Mouse (Mus musculus): ENCODE data around the gene Acvr1b. TPM values are rescaled to one million over a fixed set of nuclear protein-coding genes. Genes with fewer than 3 reads are reported as not detected.

Acvr1b gene
- 10 to 100 TPM; 12.1 to 14.7 (median 13.9) TPM for total RNA-seq (2022)

GRCm38 (mm10) chr15:101173421-101174211 lies at the start of gene Acvr1b:
Acvr1b (plus strand) TSS chr15:101174067.
- peak; percentile 87 for DNase-seq (ENCODE audit: low spot score)

- DNase-seq (ENCODE audit: low spot score), result no peak
Measured at GRCm38 (mm10) chr15:101125561-101125960, 48.3 kb upstream of the Acvr1b start.

DNA sequence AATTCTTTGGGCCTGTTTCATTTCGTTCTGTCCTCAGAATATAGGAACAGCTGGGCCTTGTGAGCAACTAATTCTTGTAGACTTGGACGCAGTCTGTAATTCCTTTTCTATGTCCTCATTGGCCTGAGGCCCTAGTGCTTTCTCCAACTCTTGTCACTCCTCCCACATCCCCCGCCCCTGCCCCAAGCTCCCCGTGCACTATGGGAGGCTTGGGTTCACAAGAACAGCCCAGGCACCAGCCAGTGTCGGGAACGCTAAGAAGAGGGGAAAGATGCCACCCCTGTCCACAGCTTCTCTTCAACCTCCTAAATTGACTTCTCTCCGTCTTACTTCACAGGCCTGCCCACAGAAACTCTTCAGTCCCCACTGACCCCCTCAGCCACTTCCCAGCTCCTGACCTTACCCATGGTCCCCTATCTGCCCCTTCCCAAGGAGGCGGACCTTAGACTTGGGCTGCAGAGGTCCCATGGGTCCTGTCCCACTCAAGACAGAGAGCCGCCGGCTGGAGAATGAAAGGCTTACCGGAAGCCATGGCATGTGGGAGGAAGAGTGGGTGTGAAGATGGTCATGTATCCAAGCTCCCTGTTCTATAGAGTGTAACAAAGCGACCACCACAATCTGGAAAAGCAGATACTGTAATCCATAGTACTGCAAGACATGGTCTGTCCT lies 46.9 kb upstream of the Acvr1b start:
- DNase-seq (ENCODE audit: low spot score), result no peak

DNA sequence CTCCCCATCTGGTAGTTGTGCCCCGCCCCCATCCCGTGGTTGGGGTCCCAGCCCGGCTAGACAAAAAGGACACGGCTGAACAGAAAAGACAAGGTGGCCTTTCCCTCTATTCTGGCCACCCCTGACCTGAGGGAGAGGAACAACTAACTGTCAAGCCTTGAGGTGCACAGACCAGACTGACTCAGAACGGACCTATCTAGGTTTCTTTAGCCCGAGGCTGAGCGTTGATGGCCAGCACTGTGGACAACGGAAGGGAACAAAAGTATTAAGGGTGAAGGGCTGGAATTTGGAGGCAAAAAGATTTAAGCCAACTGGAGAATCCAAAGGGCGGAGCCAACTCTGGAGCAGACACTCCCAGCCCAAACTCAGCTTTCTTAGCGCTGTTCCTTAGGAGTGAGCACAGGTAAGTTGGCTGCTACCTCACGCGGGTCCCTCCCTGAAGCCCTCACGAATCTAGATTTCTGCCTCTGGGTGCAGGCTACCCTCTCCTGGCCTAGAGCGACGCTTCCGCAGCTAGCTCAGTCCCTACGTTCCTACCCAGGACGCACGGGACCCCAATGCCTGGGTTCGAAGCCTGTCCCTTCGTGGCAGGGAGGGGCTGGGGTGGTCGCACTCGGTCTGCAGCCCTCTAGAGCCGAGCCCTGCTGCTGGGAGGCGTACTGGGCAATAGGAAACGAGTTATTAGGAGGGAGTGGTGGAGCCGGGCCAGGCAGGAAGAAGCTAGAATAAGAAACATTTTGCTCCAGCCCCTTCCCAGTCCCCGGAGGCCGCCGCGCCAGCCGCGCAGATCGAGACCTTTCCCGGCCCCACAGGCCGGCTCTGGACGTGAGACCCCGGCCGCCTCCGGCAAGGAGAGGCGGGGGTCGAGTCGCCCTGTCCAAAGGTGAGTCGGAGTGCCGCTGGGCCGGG lies 45.4 kb upstream of the Acvr1b start, which contains the start of gene Acvrl1:
Gene Acvrl1 (plus strand): TSS at position 342 of the 909 bp plus-strand sequence.
- peak; percentile 79 for DNase-seq (ENCODE audit: low spot score)

- DNase-seq (ENCODE audit: low spot score), result no peak
Measured at GRCm38 (mm10) chr15:101129412-101129811, 44.5 kb upstream of the Acvr1b start.

DNA sequence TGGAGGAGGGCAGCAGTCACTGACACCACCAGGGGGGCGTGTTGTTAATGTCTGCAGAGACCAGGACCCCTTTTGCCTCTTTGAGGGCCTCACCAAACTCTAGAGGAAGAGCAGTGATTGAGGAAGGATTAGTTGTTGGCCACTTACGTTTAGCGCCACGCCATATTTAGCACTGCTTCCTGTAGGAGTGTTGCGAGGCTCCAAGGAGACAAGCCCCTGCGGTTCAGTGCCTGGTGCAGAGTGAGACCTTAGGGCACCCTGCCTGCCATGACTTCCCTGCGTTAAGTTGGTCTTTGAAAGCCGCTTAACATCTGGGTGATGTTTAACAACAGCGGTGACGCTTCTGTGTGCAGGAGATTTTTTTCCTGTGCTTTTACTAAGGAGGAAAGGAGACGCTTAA lies 42.4 kb upstream of the Acvr1b start:
- no peak for DNase-seq (ENCODE audit: low spot score)

- no peak for DNase-seq (ENCODE audit: low spot score)
Measured at GRCm38 (mm10) chr15:101132041-101132440, 41.8 kb upstream of the Acvr1b start.

GRCm38 (mm10) chr15:101132761-101133160 lies 41.1 kb upstream of the Acvr1b start:
- no peak for DNase-seq (ENCODE audit: low spot score)

- DNase-seq (ENCODE audit: low spot score), result no peak
Measured at GRCm38 (mm10) chr15:101133993-101134704, 39.7 kb upstream of the Acvr1b start.

- DNase-seq (ENCODE audit: low spot score), result no peak
Measured at GRCm38 (mm10) chr15:101135405-101135804, 38.5 kb upstream of the Acvr1b start.

DNA sequence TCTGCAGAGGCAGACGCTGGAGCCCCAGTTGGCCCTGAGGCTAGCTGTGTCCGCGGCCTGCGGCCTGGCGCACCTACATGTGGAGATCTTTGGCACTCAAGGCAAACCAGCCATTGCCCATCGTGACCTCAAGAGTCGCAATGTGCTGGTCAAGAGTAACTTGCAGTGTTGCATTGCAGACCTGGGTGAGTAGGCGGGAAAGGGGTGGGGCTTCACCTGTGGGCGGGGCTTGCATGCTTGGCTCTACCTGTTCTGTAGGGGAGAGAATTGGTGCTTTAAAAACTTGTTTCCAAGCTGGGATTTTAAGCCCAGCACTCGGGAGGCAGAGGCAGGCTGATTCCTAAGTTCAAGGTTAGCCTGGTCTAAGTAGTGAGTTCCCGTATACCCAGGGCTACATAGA lies 36.4 kb upstream of the Acvr1b start:
- DNase-seq (ENCODE audit: low spot score), result no peak

DNA sequence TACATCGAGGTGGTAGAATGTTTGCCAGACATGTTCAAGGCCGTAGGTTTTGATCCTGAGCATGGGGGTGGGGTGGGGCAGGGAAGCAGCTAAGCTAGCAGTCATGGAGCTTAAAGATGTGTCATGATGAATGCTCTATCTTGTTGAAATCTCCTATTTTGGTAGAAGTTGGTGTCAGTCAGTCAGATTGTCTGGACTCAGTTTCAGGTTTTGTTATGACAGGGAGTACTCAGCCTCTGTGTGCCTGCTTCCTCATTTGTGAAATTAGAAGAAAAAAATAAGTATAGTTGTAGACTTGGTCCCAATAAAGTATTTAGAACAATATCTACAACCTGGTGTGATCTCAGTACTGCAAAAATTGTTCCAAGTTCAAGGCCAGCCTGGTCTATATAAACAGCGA lies 35.2 kb upstream of the Acvr1b start:
- no peak for DNase-seq (ENCODE audit: low spot score)

- DNase-seq (ENCODE audit: low spot score), result no peak
Measured at GRCm38 (mm10) chr15:101139885-101140284, 34.0 kb upstream of the Acvr1b start.

- no peak for DNase-seq (ENCODE audit: low spot score)
Measured at GRCm38 (mm10) chr15:101140587-101140986, 33.3 kb upstream of the Acvr1b start.

- no peak for DNase-seq (ENCODE audit: low spot score)
Measured at GRCm38 (mm10) chr15:101141061-101141541, 32.8 kb upstream of the Acvr1b start.

DNA sequence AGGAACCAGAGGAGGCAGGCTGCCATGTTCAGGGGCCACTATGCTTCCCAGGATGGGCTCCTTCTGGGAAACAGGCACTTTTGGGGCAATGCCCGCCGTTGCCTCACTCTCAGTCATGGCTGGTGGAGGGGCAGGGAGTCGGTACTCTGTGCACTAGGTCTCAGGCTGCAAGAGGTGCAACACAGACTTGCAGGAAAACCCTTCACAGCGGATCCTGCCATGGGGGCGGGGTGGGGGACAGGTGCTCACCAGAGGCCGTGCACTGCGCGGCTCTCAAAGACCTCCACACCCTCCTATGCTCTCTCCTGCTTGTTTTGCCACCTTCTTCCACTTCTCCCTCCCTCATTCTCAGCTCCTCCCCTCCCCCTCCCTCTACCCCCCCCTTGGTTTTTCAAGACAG lies 31.2 kb upstream of the Acvr1b start:
- DNase-seq (ENCODE audit: low spot score), result no peak

DNA sequence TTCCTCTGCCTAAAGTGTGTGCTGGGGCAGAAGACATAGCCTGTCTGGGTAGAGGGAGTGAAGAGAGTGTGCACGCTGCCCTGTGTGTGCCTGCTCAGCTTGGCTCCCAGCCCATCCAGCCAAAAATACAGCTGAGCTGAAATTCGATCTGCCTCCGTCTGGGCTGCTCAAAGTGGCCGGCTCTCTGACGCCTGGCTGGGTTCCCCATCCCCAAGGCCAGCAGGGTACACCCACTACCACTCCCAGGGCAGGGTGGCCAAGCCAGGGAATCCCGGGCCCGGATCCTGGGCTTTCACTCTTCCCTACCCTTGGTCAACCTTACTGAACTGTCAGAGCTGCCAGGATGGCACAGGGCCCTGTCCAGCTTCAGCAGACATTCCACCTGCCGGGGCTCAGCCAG lies 30.4 kb upstream of the Acvr1b start:
- peak; percentile 75 for DNase-seq (ENCODE audit: low spot score)

GRCm38 (mm10) chr15:101144176-101144575 lies 29.7 kb upstream of the Acvr1b start:
- no peak for DNase-seq (ENCODE audit: low spot score)

DNA sequence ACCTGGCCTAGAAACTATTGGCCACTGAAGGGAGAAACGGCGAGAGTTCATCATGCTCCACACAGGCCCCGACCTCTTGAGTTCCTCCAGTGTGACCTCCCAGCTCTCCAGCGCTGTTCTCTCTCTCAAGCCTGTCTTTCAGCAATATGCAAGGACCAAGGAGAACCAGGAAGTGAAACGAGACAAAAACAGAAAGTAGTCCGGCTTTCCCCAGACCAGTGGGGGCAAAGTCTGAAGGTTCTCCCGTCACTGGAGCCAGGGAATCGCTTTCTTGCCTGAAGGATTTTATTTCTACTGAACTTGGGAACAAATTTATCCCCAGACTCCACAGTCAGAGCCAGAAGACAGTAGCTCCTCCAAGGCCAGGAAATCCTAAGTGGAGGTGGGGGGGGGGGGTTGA lies 29.1 kb upstream of the Acvr1b start:
- no peak for DNase-seq (ENCODE audit: low spot score)

DNA sequence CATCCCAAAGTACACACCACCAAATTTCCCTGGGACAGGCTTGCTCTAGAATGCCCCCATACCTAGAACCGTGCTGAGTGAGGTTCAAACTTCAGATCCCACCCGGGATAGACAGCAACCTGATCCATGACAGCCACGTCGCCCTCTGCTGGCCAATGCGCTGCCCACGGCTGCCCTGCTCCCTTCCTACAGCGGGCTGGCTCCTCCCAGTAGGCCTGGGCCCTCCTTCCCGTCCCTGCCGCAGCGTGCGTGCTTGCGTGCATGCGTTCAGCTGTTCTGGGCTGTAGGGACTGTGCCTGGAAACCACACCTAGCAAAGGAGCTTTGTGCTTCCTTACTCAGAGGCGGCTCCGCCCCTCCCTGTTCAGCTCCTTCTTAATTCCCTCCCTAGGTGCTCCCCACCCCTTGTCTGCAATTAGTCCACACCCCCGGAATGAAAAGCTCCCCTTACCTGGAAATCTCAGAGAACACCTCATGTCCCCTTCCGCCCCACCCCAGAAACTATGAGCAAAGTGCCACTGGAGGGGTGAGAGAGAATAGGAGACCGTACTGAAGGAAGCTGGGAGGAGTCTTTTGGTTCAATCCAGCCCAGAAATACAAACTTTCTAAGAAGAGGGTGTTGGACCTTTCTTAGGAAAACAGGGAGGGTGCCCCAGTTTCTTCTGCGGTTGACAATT lies 28.3 kb upstream of the Acvr1b start:
- peak; percentile 97 for DNase-seq (ENCODE audit: low spot score)
